Mouse (Mus musculus) intestine, embryonic 14.5 days (tissue): Measurements from ENCODE around the gene Gstk1. TPM values are rescaled to one million over a fixed set of nuclear protein-coding genes. Genes with fewer than 3 reads are reported as not detected.

Source experiments
- ATAC-seq: fragments of 200-750 bp; cut with Nextera tagmentation; replicated peaks from 2 replicates; pipeline ENCODE4 v1.8.0; 2017; ENCODE audit warnings: low read depth, moderate number of reproducible peaks, moderate TSS enrichment, moderate library complexity; ENCODE audit not compliant: low FRiP score, low TSS enrichment
- DNase-seq: peaks from one replicate; pipeline ENCODE4 v3.0.0-alpha.2; 2018; ENCODE audit warnings: low spot score
- H3K27ac ChIP-seq: fragments of 300-500 bp; sonication (generic); 2 replicates; pipeline ENCODE4 v1.5.1; 2014; ENCODE audit warnings: low read depth, mild to moderate bottlenecking, control low read depth
- H3K27me3 ChIP-seq: fragments of 300-500 bp; sonication (generic); replicated peaks from 2 replicates; pipeline ENCODE4 v1.6.1; 2014; ENCODE audit warnings: low read length, control low read depth; ENCODE audit not compliant: control insufficient read depth, insufficient read depth
- H3K36me3 ChIP-seq: fragments of 300-500 bp; sonication (generic); 2 replicates; pipeline ENCODE4 v1.6.1; 2014; ENCODE audit warnings: low read length, control low read depth; ENCODE audit not compliant: control insufficient read depth, insufficient read depth
- H3K4me1 ChIP-seq: fragments of 300-500 bp; sonication (generic); replicated peaks from 2 replicates; pipeline ENCODE4 v1.6.1; 2014; ENCODE audit warnings: low read length, control low read depth, mixed read lengths; ENCODE audit not compliant: control insufficient read depth, insufficient read depth
- H3K4me2 ChIP-seq: fragments of 300-500 bp; sonication (generic); 2 replicates; pipeline ENCODE4 v1.6.1; 2014; ENCODE audit warnings: low read length
- H3K4me3 ChIP-seq: fragments of 300-500 bp; sonication (generic); 2 replicates; pipeline ENCODE4 v1.5.1; 2014; ENCODE audit warnings: low read depth, low read length, control low read depth, mixed read lengths
- H3K9ac ChIP-seq: fragments of 300-500 bp; sonication (generic); 2 replicates; pipeline ENCODE4 v1.6.1; 2014; ENCODE audit warnings: mild to moderate bottlenecking, low read length
- H3K9me3 ChIP-seq: fragments of 300-500 bp; sonication (generic); 2 replicates; pipeline ENCODE4 v1.6.1; 2016; ENCODE audit warnings: low read length, control low read depth; ENCODE audit not compliant: control insufficient read depth
- WGBS: fragments of 180-500 bp; shearing (Covaris S2); extraction: QIAGEN DNeasy Blood & Tissue Kit; methylation state at CpG from one replicate; pipeline ENCODE4 v1.1.7; 2014; 5-methylcytosine and 5-hydroxymethylcytosine counted together
- polyA plus RNA-seq: library from polyadenylated mRNA; unstranded; fragments of >200 nt; fragmentation: Nextera tagmentation; extraction: Ambion mirVana; gene quantifications from 2 replicates; pipeline ENCODE4 v1.2.1, GENCODE M21; 2014

Gstk1 gene
- polyA plus RNA-seq = 22.1 and 29.0 TPM in 2 replicates

GRCm38 (mm10) chr6:42245711-42246353 is at the start of gene Gstk1:
Gene Gstk1, plus strand, starts transcription at chr6:42245935.
- H3K4me2 ChIP-seq = peak within 1 kb of the TSS; percentile 81
- ATAC-seq (peak; percentile 99), DNase-seq (peak; percentile 79)
- no peaks in the 10 kb centered on the region for H3K9me3 ChIP-seq
- 3% methylated on average over 28 of the region's 28 CpGs for WGBS
- peak within 1 kb of the TSS; percentile 35; the same call in 1 of the 2 replicates for H3K9ac ChIP-seq
- H3K27me3 ChIP-seq = no peaks in the 10 kb centered on the region
- H3K36me3 ChIP-seq = no peaks in the 10 kb centered on the region
- H3K4me1 ChIP-seq = peaks cover 3% of the 10 kb centered on the region; the same call in 1 of the 2 replicates
- no peak within 1 kb of the TSS for H3K27ac ChIP-seq
- peak within 1 kb of the TSS; percentile 45 for H3K4me3 ChIP-seq

GRCm38 (mm10) chr6:42197710-42198109 is 48.0 kb upstream of the Gstk1 start:
- WGBS = 40% methylated on average over 3 of the region's 3 CpGs
- Histone ChIP-seq H3K4me1 (no peaks in the 10 kb centered on the region), H3K27me3 (no peaks in the 10 kb centered on the region), H3K9me3 (no peaks in the 10 kb centered on the region), H3K9ac (no peak overlapping the region), H3K4me3 (no peak overlapping the region), H3K36me3 (no peaks in the 10 kb centered on the region), H3K27ac (no peak overlapping the region), H3K4me2 (no peak overlapping the region)
- DNase-seq (no peak), ATAC-seq (no peak)

GRCm38 (mm10) chr6:42199498-42199897 is 46.2 kb upstream of the Gstk1 start:
- WGBS = 83% methylated on average over 1 of the region's 1 CpGs
- no peak overlapping the region for H3K9ac ChIP-seq
- H3K27me3 ChIP-seq = no peaks in the 10 kb centered on the region
- DNase-seq = no peak
- no peak for ATAC-seq
- no peak overlapping the region for H3K4me3 ChIP-seq
- no peaks in the 10 kb centered on the region for H3K4me1 ChIP-seq
- H3K9me3 ChIP-seq = no peaks in the 10 kb centered on the region
- no peaks in the 10 kb centered on the region for H3K36me3 ChIP-seq
- H3K4me2 ChIP-seq = no peak overlapping the region
- no peak overlapping the region for H3K27ac ChIP-seq

GRCm38 (mm10) chr6:42215028-42215427 is 30.7 kb upstream of the Gstk1 start, which contains the start of gene Tas2r144:
Gene Tas2r144, plus strand, starts transcription at chr6:42215328.
- Histone ChIP-seq H3K27ac (no peak within 1 kb of the TSS), H3K9me3 (no peaks in the 10 kb centered on the region), H3K36me3 (no peaks in the 10 kb centered on the region), H3K27me3 (no peaks in the 10 kb centered on the region), H3K9ac (no peak within 1 kb of the TSS), H3K4me1 (no peaks in the 10 kb centered on the region), H3K4me2 (no peak within 1 kb of the TSS), H3K4me3 (no peak within 1 kb of the TSS)
- no peak for ATAC-seq
- DNase-seq = no peak
- WGBS = 84% methylated on average over 2 of the region's 2 CpGs

- WGBS = 66% methylated on average over 3 of the region's 3 CpGs
- Histone ChIP-seq H3K4me1 (no peaks in the 10 kb centered on the region), H3K27me3 (no peaks in the 10 kb centered on the region), H3K4me2 (no peak overlapping the region), H3K4me3 (no peak overlapping the region), H3K36me3 (no peaks in the 10 kb centered on the region), H3K9me3 (no peaks in the 10 kb centered on the region), H3K27ac (no peak overlapping the region), H3K9ac (no peak overlapping the region)
- no peak for ATAC-seq
- no peak for DNase-seq
Observed at GRCm38 (mm10) chr6:42222286-42222685, 23.4 kb upstream of the Gstk1 start.

GRCm38 (mm10) chr6:42225046-42225445 is 20.7 kb upstream of the Gstk1 start:
- H3K4me2 ChIP-seq = no peak overlapping the region
- 78% methylated on average over 4 of the region's 4 CpGs for WGBS
- H3K27ac ChIP-seq = no peak overlapping the region
- no peaks in the 10 kb centered on the region for H3K4me1 ChIP-seq
- H3K27me3 ChIP-seq = no peaks in the 10 kb centered on the region
- H3K4me3 ChIP-seq = no peak overlapping the region
- no peak for ATAC-seq
- H3K9me3 ChIP-seq = no peaks in the 10 kb centered on the region
- H3K36me3 ChIP-seq = no peaks in the 10 kb centered on the region
- H3K9ac ChIP-seq = no peak overlapping the region
- no peak for DNase-seq

GRCm38 (mm10) chr6:42227240-42228101 is 18.3 kb upstream of the Gstk1 start:
- Histone ChIP-seq H3K36me3 (no peaks in the 10 kb centered on the region), H3K9me3 (no peaks in the 10 kb centered on the region), H3K4me2 (no peak overlapping the region), H3K4me3 (no peak overlapping the region), H3K4me1 (no peaks in the 10 kb centered on the region), H3K9ac (no peak overlapping the region), H3K27ac (no peak overlapping the region), H3K27me3 (no peaks in the 10 kb centered on the region)
- DNase-seq = peak; percentile 82
- 29% methylated on average over 17 of the region's 17 CpGs for WGBS
- ATAC-seq = 0 out of 2 replicates have a peak, but pooled peaks have one; percentile 47

- H3K4me3 ChIP-seq = no peak overlapping the region
- H3K9ac ChIP-seq = no peak overlapping the region
- no peak overlapping the region for H3K4me2 ChIP-seq
- H3K36me3 ChIP-seq = no peaks in the 10 kb centered on the region
- no peaks in the 10 kb centered on the region for H3K4me1 ChIP-seq
- 61% methylated on average over 4 of the region's 4 CpGs for WGBS
- H3K9me3 ChIP-seq = no peaks in the 10 kb centered on the region
- no peaks in the 10 kb centered on the region for H3K27me3 ChIP-seq
- no peak for ATAC-seq
- no peak for DNase-seq
- H3K27ac ChIP-seq = no peak overlapping the region
Observed at GRCm38 (mm10) chr6:42229610-42230009, 16.1 kb upstream of the Gstk1 start.
